Mouse (Mus musculus) liver, postnatal 0 days (tissue): Measurements from ENCODE around the gene 4930407I10Rik.

Experiments used
- CTCF ChIP-seq: sonication (generic); IDR thresholded peaks from 2 replicates; pipeline ENCODE4 v1.5.1; 2016; ENCODE audit warnings: antibody characterized with exemption, low read depth
- EP300 ChIP-seq: IDR thresholded peaks from 2 replicates; pipeline ENCODE4 v1.6.1; 2016; ENCODE audit warnings: antibody characterized with exemption, low read depth, mild to moderate bottlenecking

DNA sequence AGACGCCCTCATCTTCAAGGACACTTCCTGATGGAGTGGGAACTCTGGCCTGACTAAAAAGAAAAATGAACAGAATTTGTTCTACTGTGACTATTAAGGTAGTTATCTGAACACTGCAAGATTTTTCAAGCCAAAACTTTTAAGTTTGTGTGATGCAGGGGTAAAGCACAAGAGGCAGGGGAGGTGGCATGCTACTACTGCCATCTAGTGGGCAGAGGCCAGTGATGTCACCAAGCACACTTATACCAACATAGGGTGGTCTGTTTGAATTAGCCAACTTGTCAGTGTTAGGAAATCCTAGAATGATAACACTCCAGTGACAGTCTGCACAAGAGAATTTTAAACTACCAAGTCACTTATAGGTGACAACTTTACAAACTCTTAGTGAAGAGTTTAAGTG, 18.3 kb upstream of the 4930407I10Rik start:
- TF ChIP-seq CTCF (peak; percentile 89), EP300 (no peak)
